9 mouse cellular contexts compared by ENCODE assay signal in genomic region chr17:28344050-28344607, GRCm38 (mm10). TPM values are rescaled to one million over a fixed set of nuclear protein-coding genes. Genes with fewer than 3 reads are reported as not detected.
DNase-seq lines count a peak whose midpoint lies in the region; ATAC-seq and TF ChIP-seq lines count a peak whose summit lies in the region.
"Had no signal": no experiment of that assay in that cellular context is flagged by ENCODE, and none has a peak within 500 bp of the region (broad histone marks: within the 10 kb centered on the region; RNA-seq: fewer than 3 reads in every experiment).

No protein-coding gene starts in this region.

- no peaks in the 10 kb centered on the region for H3K27me3 ChIP-seq in lung, embryonic 14.5 days (ENCODE audit: insufficient read depth, low read length)
- no peaks in the 10 kb centered on the region for H3K27me3 ChIP-seq in stomach, embryonic 15.5 days (replicated peaks)
- H3K27me3 ChIP-seq: forebrain, embryonic 15.5 days had no signal

- peak overlapping the region; percentile 56 for H3K4me2 ChIP-seq in lung, embryonic 14.5 days
- H3K4me2 ChIP-seq in stomach, embryonic 15.5 days = peak overlapping the region; percentile 55
- H3K4me2 ChIP-seq: forebrain, embryonic 15.5 days had no signal

- peak; percentile 56 for TF ChIP-seq POLR2A in embryonic fibroblast, embryonic 13.5 days (IDR thresholded peaks at IDR 0.05; ENCODE audit: low read depth, low read length)

- peak overlapping the region; percentile 92 for H3K27ac ChIP-seq in lung, embryonic 14.5 days (ENCODE audit: low read depth)
- H3K27ac ChIP-seq in embryonic fibroblast, embryonic 13.5 days (ENCODE audit: insufficient read depth, low read length) = peak overlapping the region; percentile 96
- H3K27ac ChIP-seq in stomach, embryonic 15.5 days = peak overlapping the region; percentile 98
- H3K27ac ChIP-seq: forebrain, embryonic 15.5 days had no signal

- H3K4me1 ChIP-seq in lung, embryonic 14.5 days (ENCODE audit: insufficient read depth) = peaks cover 65% of the 10 kb centered on the region
- H3K4me1 ChIP-seq in embryonic fibroblast, embryonic 13.5 days (ENCODE audit: control insufficient read depth, insufficient read depth, low read length) = peaks cover 32% of the 10 kb centered on the region
- peaks cover 93% of the 10 kb centered on the region for H3K4me1 ChIP-seq in stomach, embryonic 15.5 days

- H3K4me3 ChIP-seq in lung, embryonic 14.5 days (ENCODE audit: low read depth, low read length) = no peak overlapping the region
- H3K4me3 ChIP-seq in embryonic fibroblast, embryonic 13.5 days (ENCODE audit: insufficient read depth, low read length) = no peak overlapping the region
- H3K4me3 ChIP-seq in stomach, embryonic 15.5 days (replicated peaks) = 0 out of 2 replicates have a peak overlapping the region, but pooled peaks have one; percentile 3
- H3K4me3 ChIP-seq: forebrain, embryonic 15.5 days had no signal

- no peak for TF ChIP-seq CTCF in lung, embryonic 14.5 days (IDR thresholded peaks at IDR 0.05; ENCODE audit: low read depth)
- no peak for TF ChIP-seq CTCF in embryonic fibroblast, embryonic 13.5 days (IDR thresholded peaks at IDR 0.05; ENCODE audit: borderline replicate concordance, insufficient read depth, low read length)

- no peak for ATAC-seq in lung, embryonic 14.5 days (ENCODE audit: insufficient read depth)
- no peak for ATAC-seq in stomach, embryonic 15.5 days (ENCODE audit: insufficient read depth, low FRiP score, low read depth)
- ATAC-seq: forebrain, embryonic 15.5 days; inflammation-experienced regulatory T-cells, adult 6 months had no signal

- H3K9me3 ChIP-seq in lung, embryonic 14.5 days (ENCODE audit: low read depth, low read length) = no peaks in the 10 kb centered on the region
- H3K9me3 ChIP-seq in stomach, embryonic 15.5 days = no peaks in the 10 kb centered on the region
- H3K9me3 ChIP-seq: forebrain, embryonic 15.5 days had no signal

- H3K9ac ChIP-seq in lung, embryonic 14.5 days = peak overlapping the region; percentile 34
- no peak overlapping the region for H3K9ac ChIP-seq in stomach, embryonic 15.5 days
- H3K9ac ChIP-seq: forebrain, embryonic 15.5 days had no signal

- H3K36me3 ChIP-seq in lung, embryonic 14.5 days (ENCODE audit: insufficient read depth) = peaks cover 15% of the 10 kb centered on the region
- H3K36me3 ChIP-seq in stomach, embryonic 15.5 days = peaks cover 7% of the 10 kb centered on the region; the same call in 1 of the 2 replicates
- H3K36me3 ChIP-seq: forebrain, embryonic 15.5 days had no signal

- peak; percentile 73 for DNase-seq in lung, embryonic 14.5 days
- DNase-seq in lung, postnatal 25 days (ENCODE audit: low spot score) = no peak
- DNase-seq in kidney, postnatal 14 days = peak; percentile 66
- DNase-seq in cerebellum, adult 11 months = no peak
- DNase-seq in yolk sac, embryonic 10.5 days (ENCODE audit: low spot score) = no peak

- 12% methylated on average over 4 of the region's 4 CpGs for WGBS in lung, embryonic 14.5 days
- WGBS in stomach, embryonic 15.5 days = 19% methylated on average over 4 of the region's 4 CpGs

RNA-seq across cellular contexts. Expression of gene Tead3, which starts 6.5 kb away (rescaled TPM):
- polyA plus RNA-seq in lung, embryonic 14.5 days (2014; fragmentation: Nextera tagmentation; extraction: Ambion mirVana) = 11.2 and 11.3 TPM in 2 replicates
- polyA plus RNA-seq in embryonic fibroblast, embryonic 13.5 days (2011; ENCODE audit: insufficient read length, low read depth, missing spikeins) = 58.5 and 64.0 TPM in 2 replicates
- polyA plus RNA-seq in stomach, embryonic 15.5 days (2015; fragmentation: Nextera tagmentation; extraction: Ambion mirVana) = 11.5 and 12.0 TPM in 2 replicates
- polyA plus RNA-seq: inflammation-experienced regulatory T-cells, adult 6 months had no signal

RNA-seq across cellular contexts. Expression of gene Rpl10a, which starts 15.9 kb away (rescaled TPM):
- 799 and 802 TPM in 2 replicates for polyA plus RNA-seq in lung, embryonic 14.5 days (2014; fragmentation: Nextera tagmentation; extraction: Ambion mirVana)
- polyA plus RNA-seq in embryonic fibroblast, embryonic 13.5 days (2011; ENCODE audit: insufficient read length, low read depth, missing spikeins) = 1,157 and 1,234 TPM in 2 replicates
- polyA plus RNA-seq in stomach, embryonic 15.5 days (2015; fragmentation: Nextera tagmentation; extraction: Ambion mirVana) = 490 and 616 TPM in 2 replicates

RNA-seq across cellular contexts. Expression of gene Tulp1, which starts 20.9 kb away (rescaled TPM):
- 3.0 and 3.6 TPM in 2 replicates for polyA plus RNA-seq in lung, embryonic 14.5 days (2014; fragmentation: Nextera tagmentation; extraction: Ambion mirVana)
- polyA plus RNA-seq in embryonic fibroblast, embryonic 13.5 days (2011; ENCODE audit: insufficient read length, low read depth, missing spikeins) = 0.51 TPM in 1 of 2 replicates, not detected in the other
- polyA plus RNA-seq in stomach, embryonic 15.5 days (2015; fragmentation: Nextera tagmentation; extraction: Ambion mirVana) = 4.2 and 5.0 TPM in 2 replicates

RNA-seq across cellular contexts. Expression of gene Fance, which starts 30.8 kb away (rescaled TPM):
- 28.2 and 35.3 TPM in 2 replicates for polyA plus RNA-seq in lung, embryonic 14.5 days (2014; fragmentation: Nextera tagmentation; extraction: Ambion mirVana)
- polyA plus RNA-seq in embryonic fibroblast, embryonic 13.5 days (2011; ENCODE audit: insufficient read length, low read depth, missing spikeins) = 22.3 and 23.4 TPM in 2 replicates
- polyA plus RNA-seq in stomach, embryonic 15.5 days (2015; fragmentation: Nextera tagmentation; extraction: Ambion mirVana) = 26.9 and 29.9 TPM in 2 replicates

Comparison
In these comparisons a context has a peak if more than half of its experiments do, and no peak if none do; other contexts are left out.
1. DNase-seq: peak in lung, embryonic 14.5 days (single experiment) and kidney, postnatal 14 days (single experiment); none in lung, postnatal 25 days (single experiment), cerebellum, adult 11 months (single experiment) and yolk sac, embryonic 10.5 days (single experiment).
2. Peak in every context shown above with its lines, with median percentiles within 50 percentile points of each other: H3K27ac ChIP-seq.